Mouse (Mus musculus) adipocyte (in vitro differentiated cells): ENCODE measurements around the gene Dtnb.

Experiments
- DNase-seq: peaks from one replicate; pipeline ENCODE4 v3.0.0-alpha.2; 2016; ENCODE audit warnings: low spot score

The Dtnb gene

GRCm38 (mm10) chr12:3572581-3573397, 608 bp downstream of the Dtnb start:
- DNase-seq = no peak

- no peak for DNase-seq
These were observed 1.2 kb downstream of the Dtnb start for GRCm38 (mm10) chr12:3573410-3573809.

DNA sequence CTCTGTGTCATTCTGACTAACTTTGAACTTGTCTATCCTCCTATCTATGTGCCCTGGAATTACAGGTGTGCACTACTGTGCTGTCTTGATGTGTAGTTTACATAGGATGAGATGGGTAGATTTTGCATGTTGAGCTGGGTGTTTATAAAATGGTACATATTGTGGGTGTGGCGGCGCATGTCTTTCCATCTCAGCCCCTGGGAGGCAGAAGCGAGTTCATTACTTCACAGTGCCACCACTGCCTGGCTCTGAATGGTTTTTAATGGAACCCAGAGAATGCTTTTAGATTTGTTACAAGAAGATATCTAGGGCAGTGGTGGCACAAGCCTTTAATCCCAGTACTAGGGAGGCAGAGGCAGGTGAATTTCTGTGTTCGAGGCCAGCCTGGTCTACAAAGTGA, 2.5 kb downstream of the Dtnb start:
- no peak for DNase-seq

DNA sequence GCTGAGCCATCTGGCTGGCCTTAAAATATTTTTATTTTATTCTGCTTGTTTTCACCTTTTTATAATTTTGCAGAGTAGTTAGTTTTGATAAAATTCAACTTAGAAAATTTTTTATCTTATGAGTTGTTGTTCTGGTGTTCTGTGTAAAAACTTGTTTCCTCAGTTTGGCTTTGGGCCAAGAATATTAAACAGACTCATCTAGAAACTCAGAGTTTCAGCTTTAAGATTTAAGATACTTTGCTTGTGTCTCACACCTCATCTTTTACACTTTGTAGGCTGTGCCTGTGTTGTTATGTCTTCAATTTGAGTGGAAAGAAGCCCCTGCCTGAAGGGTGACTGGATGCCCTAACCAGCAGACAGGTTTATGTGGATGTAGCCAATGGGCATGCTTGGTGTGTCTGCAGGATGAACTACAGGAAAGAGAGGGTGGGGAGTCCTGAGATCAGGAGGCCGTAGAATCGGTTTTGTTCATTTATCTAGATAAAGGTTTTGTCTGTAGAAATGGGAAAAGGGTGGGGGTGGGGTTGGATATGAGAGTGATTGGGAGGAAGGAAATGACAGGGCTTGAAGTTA, 7.9 kb downstream of the Dtnb start:
- DNase-seq = no peak

- peak; percentile 71 for DNase-seq
These were observed 10.4 kb downstream of the Dtnb start for GRCm38 (mm10) chr12:3582604-3583003.

GRCm38 (mm10) chr12:3585525-3585924, 13.3 kb downstream of the Dtnb start:
- no peak for DNase-seq

- no peak for DNase-seq
These were observed 14.8 kb downstream of the Dtnb start for GRCm38 (mm10) chr12:3587010-3587409.

GRCm38 (mm10) chr12:3590039-3590438, 17.9 kb downstream of the Dtnb start:
- no peak for DNase-seq

DNA sequence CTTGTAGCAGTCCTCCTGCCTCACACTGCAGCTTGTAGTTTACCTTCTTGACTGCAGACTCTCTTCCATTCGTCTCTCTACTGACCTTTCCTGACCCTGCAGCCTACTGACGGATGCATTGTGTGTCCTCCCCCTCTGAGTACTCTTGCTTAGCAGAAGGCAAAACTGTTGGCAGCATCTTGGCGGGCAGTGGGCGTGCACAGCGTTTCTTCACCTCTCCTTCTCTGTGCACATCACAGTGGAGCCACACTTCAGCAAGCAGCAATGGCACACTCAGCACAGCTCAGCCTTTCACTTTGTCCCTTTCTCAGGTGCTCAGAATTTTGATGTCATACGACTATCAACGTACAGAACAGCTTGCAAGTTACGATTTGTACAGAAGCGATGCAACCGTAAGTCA, 19.4 kb downstream of the Dtnb start:
- DNase-seq = no peak

- no peak for DNase-seq
These were observed 30.6 kb downstream of the Dtnb start for GRCm38 (mm10) chr12:3602786-3603185.

DNA sequence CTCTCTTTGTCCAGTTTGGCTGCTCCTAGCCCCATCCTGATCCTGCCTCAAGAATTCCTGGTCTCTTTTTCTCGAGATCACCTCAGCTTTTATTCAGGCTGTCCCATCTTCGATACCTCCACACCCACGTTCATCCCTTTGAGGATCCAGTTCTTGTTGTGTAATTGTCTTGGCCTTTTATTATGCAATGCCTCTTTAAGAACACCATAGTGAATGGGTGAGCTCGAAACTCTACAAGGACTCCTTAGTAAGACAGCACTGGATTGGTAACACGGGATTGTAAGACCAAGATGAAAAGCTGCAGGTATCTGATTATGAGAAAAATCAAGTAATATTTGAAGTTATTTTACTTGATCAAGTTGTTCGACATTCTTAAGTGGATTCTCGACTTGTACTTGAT, 34.0 kb downstream of the Dtnb start:
- DNase-seq = no peak

- DNase-seq = no peak
These were observed 37.6 kb downstream of the Dtnb start for GRCm38 (mm10) chr12:3609747-3610146.

GRCm38 (mm10) chr12:3611871-3612270, 39.7 kb downstream of the Dtnb start:
- peak; percentile 10 for DNase-seq

DNA sequence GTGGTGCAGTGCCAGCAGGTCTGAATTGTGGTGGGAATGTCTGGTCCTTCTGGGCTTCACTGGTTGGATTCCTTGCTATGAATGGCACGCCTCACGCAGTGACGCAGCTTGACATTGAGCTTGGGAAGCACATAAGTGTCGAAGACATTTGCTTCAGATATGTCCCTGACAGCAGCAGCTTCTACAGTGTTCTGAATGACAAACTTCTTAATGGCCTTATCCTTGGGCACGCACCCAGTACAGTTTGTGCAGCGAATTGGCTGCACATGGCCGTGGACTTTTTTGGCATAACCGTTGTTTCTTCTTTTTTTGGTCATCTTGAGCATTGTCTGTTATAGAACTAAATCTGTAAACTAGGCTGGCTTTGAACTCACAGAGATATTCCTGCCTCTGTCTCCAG, 42.9 kb downstream of the Dtnb start:
- no peak for DNase-seq

GRCm38 (mm10) chr12:3618144-3619020, 46.2 kb downstream of the Dtnb start:
- no peak for DNase-seq

- DNase-seq = no peak
These were observed 46.8 kb downstream of the Dtnb start for GRCm38 (mm10) chr12:3619021-3619367.

- DNase-seq = no peak
These were observed 54.7 kb downstream of the Dtnb start for GRCm38 (mm10) chr12:3626880-3627279.

- peak; percentile 57 for DNase-seq
These were observed 69.8 kb downstream of the Dtnb start for GRCm38 (mm10) chr12:3641931-3642330.

- no peak for DNase-seq
These were observed 84.6 kb downstream of the Dtnb start for GRCm38 (mm10) chr12:3656799-3657198.

GRCm38 (mm10) chr12:3657234-3657633, 85.1 kb downstream of the Dtnb start:
- DNase-seq = no peak

GRCm38 (mm10) chr12:3657786-3658185, 85.6 kb downstream of the Dtnb start:
- no peak for DNase-seq

GRCm38 (mm10) chr12:3659554-3660311, 87.6 kb downstream of the Dtnb start:
- DNase-seq = no peak
